Mouse (Mus musculus) megakaryocyte progenitor cell, adult 5-6 weeks (primary cell): ENCODE measurements around the gene Cotl1. TPM values are rescaled to one million over a fixed set of nuclear protein-coding genes. Genes with fewer than 3 reads are reported as not detected.

Experiments
- ATAC-seq: replicated peaks from 2 replicates; pipeline ENCODE4 v1.8.0; 2016; ENCODE audit warnings: mild to moderate bottlenecking, moderate TSS enrichment, inconsistent platforms; ENCODE audit not compliant: poor library complexity
- total RNA-seq, 2 experiments: library from RNA; stranded (forward) in 1 of 2; stranded (reverse) in 1 of 2; fragments of 157-497, 149-512 nt in 1 of 2; fragments of 200-1000 nt in 1 of 2; gene quantifications; 2 replicates each; pipeline versions ENCODE4 v1.2.3 to v1.2.4; 2015 to 2017

The Cotl1 gene
- total RNA-seq, 2 experiments from 2014 or later: 88.7 to 127 TPM

DNA sequence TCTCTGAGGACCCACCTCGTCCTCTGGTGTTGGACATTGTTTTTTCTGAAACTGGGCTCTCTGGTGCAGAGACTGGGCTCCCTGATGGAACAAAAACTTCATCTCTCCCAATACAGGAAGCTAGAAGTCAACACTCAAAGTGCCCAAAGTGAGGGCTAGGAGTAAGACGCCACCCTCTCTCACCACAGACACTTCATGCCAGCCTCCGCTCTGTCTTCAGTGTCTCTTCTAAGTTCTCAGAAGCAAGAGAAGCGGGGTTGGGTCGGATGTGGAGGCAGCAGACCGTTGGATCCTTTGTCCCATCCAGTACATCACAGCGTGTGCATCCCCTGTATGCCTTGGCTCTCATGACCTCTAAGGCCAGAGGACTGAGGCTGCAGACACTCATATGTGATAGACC lies 50.8 kb downstream of the Cotl1 start:
- no peak for ATAC-seq

DNA sequence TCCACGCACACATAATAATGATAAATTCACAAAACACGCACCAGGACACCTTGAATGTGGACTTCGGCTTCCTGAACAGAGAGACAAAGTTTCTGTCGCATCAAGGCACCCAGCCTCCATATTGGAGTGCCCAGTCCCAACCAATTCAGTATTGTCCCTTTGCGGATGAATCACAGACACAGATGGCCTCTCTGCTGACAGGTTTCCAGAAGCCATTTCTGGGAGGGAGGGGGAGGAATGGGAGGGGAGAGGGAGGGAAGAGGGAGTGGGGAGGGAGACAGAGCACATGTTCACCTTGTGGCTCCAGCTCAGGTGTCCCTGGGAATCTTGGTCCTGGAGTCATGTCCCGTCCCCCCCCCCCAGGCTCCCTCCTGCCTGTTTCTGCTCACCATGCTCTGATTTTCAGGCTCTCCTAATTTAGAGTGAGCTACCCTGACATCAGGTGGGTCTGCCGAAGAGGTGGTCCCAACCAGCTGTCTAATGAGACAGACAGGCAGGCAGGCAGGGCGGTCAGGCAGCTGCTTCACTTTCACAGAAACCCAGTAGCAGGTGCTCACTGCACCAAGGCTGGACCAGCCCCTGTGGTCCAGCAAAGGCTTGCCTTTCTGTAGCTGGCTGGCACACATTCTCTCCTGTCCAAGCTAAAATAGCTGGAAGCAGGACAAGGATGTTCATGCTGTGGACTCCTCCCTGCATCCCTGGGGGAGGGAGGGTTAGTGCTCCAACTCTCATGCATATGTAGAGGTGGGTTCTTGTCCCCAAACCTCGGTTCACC lies 51.5 kb downstream of the Cotl1 start:
- no peak for ATAC-seq

DNA sequence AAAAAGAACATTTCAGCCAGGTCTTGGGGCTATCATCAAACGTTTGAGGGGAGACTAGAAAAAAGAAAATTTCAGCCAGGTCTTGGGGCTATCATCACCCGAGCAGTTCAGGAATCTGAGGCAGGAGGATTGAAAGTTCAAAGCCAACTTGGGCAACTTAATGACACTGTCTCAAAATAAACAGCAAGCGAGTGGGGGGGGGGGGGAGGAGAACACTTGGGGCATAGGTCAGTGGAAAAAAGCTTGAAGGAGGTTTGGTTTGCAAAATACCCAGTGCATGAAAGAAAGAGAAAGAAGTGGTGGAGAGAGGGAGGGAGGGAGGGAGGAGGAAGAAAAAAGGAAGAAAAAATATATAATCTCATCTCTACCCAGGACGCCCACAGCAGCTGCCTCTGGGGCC lies 53.0 kb downstream of the Cotl1 start:
- ATAC-seq: no peak

DNA sequence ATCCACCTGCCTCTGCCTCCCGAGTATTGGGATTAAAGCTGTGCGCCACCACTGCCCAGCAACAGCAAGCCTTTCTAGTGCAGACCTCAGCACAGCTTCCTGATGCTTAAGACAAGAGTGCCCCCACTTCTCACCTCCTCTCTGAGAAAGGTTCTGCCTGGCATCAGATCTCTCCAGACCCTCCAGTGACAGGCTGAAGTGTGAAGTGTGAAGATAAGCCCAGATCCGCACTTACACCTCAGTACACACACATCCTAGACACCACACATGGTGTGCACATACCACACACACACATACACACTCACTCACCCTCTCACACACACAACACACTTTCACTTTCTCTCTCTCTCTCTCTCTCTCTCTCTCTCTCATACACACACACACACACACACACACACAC lies 53.5 kb downstream of the Cotl1 start:
- ATAC-seq: peak; percentile 23; the same call in 1 of the 2 replicates

DNA sequence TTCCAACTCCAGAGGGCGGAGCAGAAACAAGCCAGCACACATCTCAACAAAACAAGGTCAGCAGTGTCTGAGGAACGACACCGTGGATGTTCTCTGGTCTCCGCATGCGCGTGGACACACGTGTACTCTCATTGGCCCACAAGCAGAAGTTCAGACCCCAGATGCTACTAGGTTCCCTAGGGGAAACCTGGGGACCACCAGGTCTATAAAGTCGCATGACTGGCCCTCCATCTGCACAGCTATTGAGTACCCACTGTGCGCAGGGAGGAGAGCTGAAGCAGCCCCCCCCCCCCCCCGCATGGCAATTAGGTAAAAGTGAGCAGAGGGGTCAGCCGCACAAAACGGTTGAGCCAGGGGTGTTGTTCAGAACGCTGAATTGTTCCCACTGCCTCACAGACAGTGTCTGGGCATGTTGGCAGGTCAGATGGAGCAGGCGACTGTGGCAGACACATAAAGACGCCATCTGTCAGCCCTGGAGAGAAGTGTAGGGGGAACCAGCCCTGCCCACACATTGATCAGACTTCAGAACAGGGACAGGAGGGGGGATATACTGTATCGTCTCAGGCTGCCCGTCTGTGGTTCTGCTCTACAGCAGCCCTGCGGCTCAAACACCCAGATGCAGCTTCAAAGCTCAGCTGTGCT lies 54.5 kb downstream of the Cotl1 start:
- no peak for ATAC-seq

DNA sequence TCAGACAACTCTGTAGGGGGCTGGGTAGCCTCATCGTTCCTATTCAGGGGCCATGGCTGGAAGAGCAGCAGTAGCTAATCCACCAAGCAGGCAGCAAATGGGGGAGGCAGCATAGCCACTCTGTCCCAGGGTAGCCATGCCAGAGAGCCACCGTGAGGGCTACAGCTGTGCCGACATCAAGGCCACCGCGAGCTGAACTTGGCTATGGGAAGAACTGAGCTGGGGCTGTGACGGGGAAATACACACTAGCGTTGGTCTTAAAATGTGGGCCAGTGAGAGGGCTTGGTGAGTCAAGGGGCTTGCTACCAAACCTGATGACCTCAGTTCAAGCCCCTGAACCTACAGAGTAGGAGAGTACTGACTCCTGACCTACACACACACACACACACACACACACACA lies 55.7 kb downstream of the Cotl1 start:
- ATAC-seq: no peak

DNA sequence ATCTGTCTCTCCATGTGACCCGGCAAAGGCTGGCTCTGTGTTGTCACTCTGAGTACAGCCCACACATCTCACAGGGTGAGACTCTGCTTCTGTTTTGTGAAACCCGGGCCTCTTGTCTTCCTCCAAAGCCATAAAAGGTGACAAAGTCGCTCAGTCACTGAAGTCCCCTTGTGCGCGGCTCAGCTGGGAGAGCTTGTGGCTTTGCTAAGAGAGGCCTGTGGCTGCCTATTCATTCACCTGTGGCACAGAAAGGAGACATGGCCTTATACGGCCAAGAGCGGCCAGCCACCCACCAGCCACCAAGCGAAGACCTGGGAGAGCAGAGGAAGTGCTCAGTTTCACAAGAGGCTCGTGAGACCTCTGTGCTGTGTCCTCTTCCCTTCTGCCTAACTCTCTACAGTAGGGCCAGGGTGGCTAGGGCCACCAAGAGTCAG lies 56.2 kb downstream of the Cotl1 start:
- peak; percentile 51 for ATAC-seq

DNA sequence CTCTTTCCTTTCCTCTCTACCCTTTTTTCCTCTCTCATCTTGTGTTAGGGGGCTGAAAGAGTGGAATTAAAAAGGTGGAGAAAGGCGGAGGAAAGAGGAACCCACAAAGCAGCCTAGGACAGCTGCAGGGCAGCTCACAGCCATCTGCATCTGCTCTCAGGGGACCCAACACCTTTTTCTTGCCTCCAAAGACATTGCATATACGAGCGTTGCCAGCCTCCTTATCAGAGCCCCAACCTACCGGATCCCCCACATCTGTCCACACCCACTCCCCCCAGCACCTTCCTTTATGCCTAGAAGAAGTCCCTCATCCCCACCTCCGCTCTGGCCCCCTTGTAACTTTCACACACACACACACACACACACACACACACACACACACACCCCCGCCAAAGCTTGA lies 56.8 kb downstream of the Cotl1 start:
- ATAC-seq: no peak

DNA sequence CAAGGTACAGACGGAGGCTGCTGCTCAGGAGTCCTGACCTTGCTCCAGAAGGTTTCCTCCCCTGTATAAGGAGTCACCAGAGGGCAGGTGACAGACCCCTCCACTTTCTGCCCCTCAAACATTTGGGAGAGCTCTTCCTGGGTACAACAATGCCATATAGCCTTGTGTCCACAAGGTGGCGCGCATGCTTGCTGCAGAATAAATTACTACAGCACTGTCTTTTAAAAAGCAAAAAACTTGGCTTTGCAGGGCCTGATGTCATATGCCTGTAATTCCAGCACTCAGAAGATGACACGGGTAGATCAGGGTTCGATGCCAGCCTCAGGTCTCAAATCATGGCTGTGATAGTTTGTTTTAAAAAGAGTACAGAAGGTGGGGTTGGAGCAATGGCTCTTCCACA lies 57.6 kb downstream of the Cotl1 start:
- peak; percentile 13; the same call in 1 of the 2 replicates for ATAC-seq

DNA sequence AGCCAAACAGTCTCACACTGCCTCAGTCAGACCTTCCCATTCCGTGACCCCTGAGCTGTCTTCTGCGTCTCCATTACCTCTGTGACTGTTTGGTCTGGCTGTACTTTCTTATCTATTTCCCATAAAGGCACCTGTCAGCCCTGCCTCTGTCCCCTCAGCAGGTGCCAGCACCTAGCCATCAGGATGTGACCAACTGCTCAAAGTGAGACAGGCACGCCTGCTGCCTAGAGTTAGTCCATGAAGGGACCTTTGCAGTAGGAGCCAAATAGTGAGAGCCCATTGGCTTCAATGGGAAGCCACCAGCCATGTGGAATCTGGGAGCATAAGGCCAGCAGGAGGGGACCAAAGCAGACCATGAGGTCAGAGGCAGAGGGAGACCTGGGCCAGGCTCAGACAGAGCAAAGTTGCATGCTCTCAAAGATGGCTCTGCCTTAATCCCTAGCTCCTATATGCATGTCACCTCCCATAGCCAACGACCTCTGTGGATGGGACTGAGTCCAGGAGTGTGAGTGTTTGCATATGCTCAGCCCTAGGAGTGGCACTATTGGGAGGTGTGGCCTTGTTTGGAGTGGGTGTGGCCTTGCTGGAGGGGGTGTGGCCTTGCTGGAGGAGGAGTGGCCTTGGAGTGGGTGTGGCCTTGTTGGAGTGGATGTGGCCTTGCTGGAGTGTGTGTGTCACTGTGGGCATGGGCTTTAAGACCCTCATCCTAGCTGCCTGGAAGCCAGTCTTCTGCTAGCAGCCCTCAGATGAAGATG lies 59.1 kb downstream of the Cotl1 start:
- peak; percentile 12; the same call in 1 of the 2 replicates for ATAC-seq

DNA sequence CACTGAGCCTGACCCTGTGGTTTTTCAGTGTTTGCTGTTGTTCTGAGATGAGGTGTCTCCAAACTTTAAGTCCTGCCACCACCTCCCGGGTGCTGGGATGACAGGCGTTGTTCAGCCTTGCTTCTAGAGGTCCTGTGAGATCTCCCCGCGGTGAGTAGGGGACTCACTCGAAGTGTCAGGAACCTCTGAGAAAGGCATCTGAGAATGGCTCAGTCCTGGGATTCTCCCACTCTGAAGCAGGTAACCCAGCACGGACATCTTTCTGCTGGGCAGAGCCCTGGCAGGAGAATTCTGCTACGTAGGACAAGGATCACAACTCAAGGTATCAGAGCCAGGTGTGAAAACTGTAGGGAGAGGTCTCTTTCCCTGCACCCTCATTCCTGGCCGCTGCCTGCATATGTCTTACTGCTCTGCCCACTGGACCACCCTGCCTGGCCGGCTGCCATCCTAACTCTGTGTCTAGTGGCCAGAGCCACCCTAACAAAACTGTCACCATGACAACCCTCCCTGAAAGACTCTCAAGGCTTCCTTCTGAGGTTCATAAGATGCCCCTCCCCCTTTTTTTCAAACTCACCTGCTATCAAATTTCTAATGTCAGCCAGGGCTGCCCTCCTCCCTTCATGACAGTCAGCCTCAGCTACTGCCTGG lies 59.8 kb downstream of the Cotl1 start:
- no peak for ATAC-seq

DNA sequence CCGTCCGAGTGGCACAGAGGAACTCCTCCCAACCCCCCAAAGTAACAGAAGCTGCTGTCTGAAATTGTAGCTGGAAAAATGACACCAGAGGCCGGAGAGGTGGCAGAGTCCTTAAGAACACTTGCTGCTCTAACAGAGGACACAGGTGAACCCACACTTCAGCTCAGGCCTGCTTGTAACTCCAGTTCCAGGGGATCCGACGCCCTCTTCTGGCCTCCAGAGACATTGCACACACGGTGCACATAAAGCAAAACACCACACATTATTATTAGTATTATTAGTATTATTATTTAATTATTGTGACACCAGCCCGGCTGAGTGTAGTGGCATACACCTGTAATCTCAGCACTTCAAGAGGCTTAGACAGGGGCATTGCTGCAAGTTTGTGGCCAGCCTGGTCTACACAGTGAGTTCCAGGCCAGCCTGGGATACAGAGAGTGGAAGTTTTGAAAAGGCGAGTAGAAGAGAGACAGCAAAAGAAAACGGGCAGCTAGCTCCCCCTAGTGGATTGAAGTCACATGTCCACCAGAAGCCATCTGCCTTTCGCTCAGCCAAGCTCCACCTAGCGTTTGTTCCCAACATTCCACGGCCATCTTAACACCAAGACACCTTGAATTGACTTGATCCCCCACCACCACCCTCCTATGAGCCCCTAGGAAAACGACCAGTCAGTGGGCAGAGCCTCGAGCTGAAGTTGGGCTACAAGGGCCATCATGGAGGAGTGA lies 61.2 kb downstream of the Cotl1 start:
- peak; percentile 59 for ATAC-seq

DNA sequence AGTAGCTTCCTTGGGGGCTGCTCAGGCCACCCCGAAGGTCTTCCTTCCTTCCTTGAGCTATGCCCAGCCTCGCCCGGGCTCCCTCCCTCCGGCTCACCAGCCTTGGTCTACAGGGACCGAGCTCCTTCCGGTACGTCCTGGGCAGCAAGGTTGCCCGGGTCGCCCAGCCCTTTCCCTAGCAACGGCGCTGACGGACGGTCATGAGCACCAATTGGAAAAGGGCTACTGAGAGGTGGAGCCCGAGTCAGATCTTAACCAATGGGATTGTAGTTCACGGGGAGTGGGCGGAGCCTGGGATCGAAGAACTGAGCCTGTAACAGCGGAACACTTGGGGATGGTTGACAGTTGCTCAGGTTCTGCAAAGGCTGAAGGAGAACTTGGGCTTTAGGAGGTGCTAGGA lies 62.1 kb downstream of the Cotl1 start, which contains the start of gene Tldc1:
TSS of gene Tldc1 (minus strand) at position 154 of the 400 bp plus-strand sequence.
- peak; percentile 88 for ATAC-seq

DNA sequence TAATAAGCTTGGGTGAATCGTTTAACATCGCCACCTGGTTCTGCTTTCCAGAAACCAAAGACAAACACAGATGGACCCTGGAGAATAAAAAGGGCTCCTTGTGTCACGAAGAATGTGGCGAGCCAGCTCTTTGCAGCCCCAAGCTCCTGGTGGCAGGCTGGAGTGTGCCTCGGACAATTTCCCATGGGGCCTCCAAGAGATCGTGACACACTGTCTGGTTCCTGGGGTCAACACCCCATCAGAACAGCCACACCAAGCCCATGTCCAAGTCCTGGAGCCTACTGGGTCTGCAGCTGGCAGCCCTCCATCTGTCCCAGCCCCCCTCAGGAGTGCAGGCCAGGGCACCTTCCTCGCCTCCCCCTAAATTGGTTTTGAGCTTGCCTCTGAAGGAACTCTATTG lies 62.6 kb downstream of the Cotl1 start:
- peak; percentile 1; the same call in 1 of the 2 replicates for ATAC-seq

DNA sequence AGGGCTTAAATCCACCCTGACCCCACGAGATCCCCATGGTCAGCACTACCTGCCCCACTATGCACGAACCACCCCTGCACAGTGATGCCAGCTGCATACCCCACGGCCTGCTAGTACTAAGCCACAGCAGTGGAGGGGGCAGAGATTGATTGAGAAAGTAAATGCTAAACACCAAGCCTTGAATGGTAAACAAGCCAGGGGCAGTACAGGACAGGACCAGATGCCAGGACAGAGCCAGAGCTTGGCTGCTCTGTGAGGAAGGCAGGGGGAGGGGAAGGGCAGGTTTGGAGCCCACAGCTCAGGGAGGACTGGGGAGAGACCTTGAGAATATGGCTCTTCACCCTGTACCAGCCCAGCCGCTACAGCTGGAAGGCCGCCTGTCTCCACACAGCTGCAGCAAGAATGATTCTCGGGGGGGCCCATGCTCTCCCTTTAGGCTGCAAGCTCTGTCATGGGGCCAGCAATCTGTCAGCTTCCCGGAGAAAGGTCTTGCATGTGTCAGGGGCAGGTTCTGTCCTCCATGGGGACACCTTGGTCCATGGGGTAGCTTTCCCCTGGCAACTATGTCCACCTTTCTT lies 63.6 kb downstream of the Cotl1 start:
- ATAC-seq: no peak

DNA sequence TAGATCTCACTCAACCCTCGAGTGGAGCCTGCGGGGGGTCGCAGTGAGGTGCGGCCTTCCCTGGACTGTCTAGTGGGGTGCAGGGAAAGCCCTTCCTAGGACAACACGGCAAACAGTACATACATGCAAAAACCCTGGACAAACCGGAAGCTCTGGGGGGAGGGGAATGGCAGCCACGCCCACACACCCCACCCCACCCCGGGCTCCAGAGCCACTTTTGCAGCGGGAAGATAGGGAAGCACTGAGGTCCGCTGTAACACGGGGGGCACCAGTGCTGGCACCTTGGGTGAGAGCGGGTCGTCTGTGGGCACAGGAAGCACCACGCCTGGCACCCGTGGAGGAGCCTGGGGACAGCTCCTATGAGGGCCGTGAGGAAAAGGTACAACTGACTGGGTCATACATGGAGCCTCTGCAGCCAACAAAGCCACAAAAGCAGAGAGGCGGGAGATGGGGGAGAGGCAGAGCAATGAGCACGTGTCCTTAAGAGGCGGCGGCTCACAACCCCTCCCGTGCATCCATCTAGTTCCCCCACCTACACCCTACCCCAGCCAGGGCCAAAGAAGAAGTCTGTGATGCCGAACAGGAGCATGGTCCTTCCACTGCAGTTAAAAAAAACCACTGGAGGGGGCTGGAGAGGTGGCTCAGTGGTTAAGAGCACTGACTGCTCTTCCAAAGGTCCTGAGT lies 74.4 kb downstream of the Cotl1 start:
- ATAC-seq: no peak

DNA sequence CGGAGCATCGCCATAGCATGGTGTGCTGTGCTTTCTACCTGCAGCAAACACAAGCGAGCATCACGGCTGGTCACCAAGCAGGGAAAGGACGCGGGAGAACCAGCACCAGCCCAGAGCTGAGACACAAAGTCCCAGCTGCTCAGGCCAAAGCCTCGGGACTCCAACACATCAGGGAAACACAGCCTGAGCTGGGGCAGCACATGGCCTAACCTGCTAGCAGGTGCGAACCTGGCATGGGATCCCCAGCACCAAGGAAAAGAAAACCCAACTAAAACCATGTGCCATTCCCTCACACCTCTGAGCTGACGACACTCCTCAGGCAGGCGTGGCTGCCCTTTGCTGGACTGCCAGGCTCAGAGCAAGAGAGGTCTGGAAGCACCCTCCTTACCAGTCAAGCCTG lies 75.0 kb downstream of the Cotl1 start:
- no peak for ATAC-seq

DNA sequence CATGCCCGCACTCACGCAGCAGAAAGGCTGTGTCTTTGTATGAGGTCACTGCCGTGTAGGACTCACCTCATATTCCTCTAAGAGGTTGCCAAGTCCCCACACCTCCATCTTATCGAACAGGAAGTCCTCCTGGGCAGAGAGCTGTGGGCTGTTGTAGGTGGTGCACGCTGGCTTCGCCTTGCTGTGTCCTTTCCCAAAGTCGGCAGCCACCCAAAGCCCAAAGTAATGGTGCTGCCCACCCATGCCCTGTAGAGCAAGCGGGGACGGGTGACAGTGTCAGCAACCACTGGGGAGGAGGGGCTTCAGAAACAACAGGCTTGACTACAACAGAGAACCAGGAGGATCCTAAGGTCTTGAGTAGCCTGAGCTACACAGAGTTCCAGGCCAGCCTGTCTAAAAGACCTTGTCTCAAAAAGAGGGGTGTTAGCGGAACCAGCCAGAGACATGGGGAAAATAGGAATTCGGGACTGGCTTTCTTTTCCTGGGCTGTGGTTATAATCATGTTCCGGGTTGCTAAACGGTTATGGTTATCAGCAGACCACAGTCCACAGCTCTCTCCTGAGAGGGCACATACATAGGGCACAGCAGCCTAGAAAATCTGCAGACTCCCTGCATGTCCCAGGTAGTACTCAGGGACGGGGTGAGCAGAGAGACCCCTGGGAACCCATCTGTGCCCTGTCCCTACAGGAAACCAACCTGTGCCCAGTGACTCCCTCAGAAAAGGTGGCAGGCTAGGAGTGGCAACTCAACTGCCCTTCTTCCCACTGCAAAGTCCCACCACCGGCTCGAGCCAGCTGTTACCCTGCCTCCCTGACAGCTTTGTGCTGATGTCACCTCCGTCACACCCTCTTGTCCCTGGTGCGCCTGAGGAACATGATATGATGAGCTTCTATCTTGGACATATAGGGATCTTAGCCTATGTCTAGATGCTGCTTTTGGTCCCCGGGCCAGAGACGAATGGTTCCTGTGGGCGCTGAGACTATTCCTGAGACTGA lies 77.8 kb downstream of the Cotl1 start:
- peak; percentile 73 for ATAC-seq
